Mouse (Mus musculus): ENCODE measurements around the gene Rbm44. TPM values are rescaled to one million over a fixed set of nuclear protein-coding genes. Genes with fewer than 3 reads are reported as not detected.

The Rbm44 gene
- polyA plus RNA-seq (2017; shearing (Covaris generic)): 1 to 10 TPM in 1 of 2 experiments, under 1 TPM in 1; 0.69 to 1.9 TPM

GRCm38 (mm10) chr1:91144813-91145212 lies at the start of gene Rbm44:
Gene Rbm44, plus strand, starts transcription at chr1:91145089.

GRCm38 (mm10) chr1:91179533-91180173 lies 34.8 kb downstream of the Rbm44 start, which contains the start of gene Ramp1:
Gene Ramp1, plus strand, starts transcription at chr1:91179822.

Other genes with a start within 250 kb of the Rbm44 start
- gene Mlph, start 230.0 kb upstream of the Rbm44 start, polyA plus RNA-seq (2017; shearing (Covaris generic)): under 1 TPM in 1 of 2 experiments, not detected in 1; 0.77 TPM
- not detected for gene Prlh, start 192.0 kb upstream of the Rbm44 start, polyA plus RNA-seq (2017; shearing (Covaris generic))
- gene Rab17, start 175.4 kb upstream of the Rbm44 start, polyA plus RNA-seq (2017; shearing (Covaris generic)): under 1 TPM in 1 of 2 experiments, not detected in 1; 0.22 TPM
- 100 to 1,000 TPM; 164 to 228 TPM for gene Lrrfip1, start 146.4 kb upstream of the Rbm44 start, polyA plus RNA-seq (2017; shearing (Covaris generic))
- 10 to 100 TPM; 16.9 to 46.6 TPM for gene Ramp1, start 34.7 kb downstream of the Rbm44 start, polyA plus RNA-seq (2017; shearing (Covaris generic))
- 100 to 1,000 TPM in 1 of 2 experiments, 10 to 100 TPM in 1; 75.2 to 104 TPM for gene Ube2f, start 105.2 kb downstream of the Rbm44 start, polyA plus RNA-seq (2017; shearing (Covaris generic))
- 10 to 100 TPM; 15.0 to 41.7 TPM for gene Scly, start 153.2 kb downstream of the Rbm44 start, polyA plus RNA-seq (2017; shearing (Covaris generic))
- gene Espnl, start 177.0 kb downstream of the Rbm44 start, polyA plus RNA-seq (2017; shearing (Covaris generic)): under 1 TPM in 1 of 2 experiments, not detected in 1; 0.02 TPM
- not detected for gene Klhl30, start 205.9 kb downstream of the Rbm44 start, polyA plus RNA-seq (2017; shearing (Covaris generic))
- gene Erfe, start 221.3 kb downstream of the Rbm44 start, polyA plus RNA-seq (2017; shearing (Covaris generic)): under 1 TPM in 1 of 2 experiments, not detected in 1; 0.91 TPM